Mouse (Mus musculus): ENCODE data around the gene Specc1.

Specc1 gene

DNA sequence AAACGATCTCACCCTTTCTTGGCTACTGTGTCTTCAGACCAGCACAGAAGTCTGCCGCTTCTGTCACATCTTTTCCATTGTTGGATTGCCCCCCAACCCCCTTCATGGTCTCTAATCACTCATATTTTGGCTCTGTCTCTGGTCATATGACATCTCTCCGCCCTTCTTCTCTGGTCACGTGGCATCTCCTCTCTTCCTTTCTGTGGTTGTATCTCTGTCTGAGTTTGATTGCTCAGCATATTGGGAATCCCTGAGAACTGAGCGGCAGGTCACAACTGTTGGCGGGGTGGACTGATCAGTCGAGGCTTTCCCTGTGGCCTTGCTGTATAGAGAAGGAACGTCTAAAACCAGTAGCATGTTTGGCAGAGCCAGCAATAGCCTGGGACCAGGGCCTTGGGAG is 10.5 kb downstream of the Specc1 start:
- CTCF ChIA-PET = no interaction called here

DNA sequence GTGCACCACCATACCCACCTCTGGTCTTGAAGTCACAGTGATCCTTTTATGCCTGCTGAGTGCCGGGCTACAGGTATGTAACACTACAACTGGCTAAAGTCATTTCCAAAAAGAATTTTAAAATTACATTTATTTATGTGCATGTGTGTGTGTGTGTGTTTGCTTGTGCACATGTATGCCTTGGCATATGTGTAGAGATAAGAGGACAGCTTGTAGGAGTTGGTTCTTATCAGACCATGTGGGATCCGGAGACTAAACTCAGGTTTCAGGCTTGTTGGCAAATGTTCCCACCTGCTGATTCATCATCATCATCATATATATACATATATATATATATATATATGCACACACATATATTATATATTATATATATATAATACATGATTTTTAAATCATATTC is 12.3 kb downstream of the Specc1 start:
- CTCF ChIA-PET = no interaction called here

DNA sequence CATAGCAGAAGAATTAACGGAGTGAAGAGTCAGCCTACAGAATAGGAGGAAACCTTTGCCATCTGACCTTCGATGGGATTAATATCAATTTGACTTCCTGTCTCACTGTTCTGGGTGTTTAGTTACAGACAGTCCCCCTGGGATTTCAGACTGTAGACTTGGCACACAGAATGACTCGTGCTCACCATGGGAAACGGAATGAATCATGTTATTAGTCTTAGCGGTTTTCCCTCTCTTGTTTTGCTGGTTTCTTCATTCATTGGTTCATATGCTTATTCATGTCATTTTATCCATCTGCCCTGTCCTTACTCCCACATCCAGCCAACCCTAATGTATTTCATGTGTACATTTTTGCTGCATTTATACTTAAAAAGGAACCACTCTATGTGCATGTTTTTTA is 14.3 kb downstream of the Specc1 start:
- CTCF ChIA-PET = no interaction called here

DNA sequence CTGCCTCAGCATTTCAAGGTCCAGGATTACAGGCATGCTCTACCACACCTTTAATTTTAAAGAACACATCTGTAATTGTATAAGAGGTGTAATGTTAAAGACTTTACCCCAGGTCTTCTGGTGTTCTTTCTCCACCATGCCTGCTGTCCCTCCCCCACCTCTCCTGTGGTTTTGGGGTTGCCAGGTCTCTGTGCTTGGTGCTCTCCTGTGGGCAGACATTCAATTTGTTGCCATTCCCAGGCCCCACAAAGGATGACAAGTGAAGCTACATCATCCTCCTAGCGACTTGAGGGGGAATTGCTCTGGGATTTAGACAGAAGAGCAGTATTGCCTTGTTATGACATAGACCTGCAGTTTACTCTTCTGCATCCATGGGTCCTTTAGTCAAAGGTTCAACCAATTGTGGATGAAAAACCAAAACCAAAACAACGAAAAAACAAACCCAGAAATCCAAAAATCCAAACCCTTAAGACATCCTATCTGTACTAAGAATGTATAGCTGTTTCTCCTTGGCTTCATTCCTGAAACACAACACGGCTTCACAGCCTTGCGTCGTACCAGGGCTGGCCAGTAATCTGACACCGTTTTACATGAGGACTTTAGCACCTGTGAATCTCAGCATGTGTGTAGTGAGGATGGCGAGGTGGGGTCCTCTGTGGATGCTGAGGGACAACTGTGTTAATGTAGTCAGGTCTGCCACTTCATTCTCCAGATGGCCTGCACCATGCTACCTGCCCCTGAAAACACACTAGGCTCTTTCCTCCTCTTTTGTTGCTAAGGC is 15.1 kb downstream of the Specc1 start:
- CTCF ChIA-PET = no interaction called here

DNA sequence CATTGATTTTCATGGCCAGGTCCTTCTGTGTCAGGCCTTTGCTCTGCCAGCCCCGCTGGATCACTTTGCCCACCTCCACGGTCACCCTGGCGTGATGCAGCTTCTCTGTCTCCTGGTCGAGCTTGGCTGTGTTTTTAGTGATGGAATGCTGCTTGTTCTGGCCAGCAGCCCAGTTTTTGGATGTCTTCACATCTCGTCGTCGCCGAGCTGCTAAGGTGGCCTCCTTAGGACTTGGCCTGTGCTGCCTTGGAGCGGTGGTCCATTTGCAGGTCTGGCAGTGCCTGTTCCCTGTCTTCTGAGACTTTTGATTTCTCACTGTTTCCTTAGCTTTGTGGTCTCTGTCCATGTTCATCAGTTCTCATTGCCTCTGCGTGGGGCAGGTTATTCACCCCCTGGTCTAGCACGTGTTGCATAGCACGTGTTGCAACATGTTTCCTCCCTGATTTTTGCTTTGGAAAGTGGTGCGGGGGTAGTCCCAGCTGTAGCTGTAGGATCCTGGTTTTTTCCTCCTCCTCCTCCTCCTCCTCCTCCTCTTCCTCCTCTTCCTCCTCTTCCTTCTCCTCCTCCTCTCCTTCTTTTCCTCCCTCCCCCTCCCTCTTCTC is 17.6 kb downstream of the Specc1 start:
- CTCF ChIA-PET = no interaction called here

DNA sequence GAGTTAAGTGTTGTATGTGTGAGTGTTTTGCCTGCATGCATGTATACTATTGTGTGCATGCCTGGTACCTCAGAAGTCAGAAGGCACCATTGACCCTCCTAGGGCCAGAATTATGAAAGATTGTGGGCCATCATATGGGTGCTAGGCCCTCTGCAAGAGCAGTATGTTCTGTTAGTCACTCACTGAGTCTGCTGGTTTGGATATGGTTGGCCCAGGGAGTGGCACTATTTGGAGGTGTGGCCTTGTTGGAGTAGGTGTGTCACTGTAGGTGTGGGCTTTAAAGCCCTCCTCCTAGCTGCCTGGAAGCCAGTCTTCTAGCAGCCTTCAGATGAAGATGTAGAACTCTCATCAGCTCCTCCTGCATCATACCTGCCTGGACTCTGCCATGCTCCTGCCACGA is 19.2 kb downstream of the Specc1 start:
- CTCF ChIA-PET = no interaction called here

DNA sequence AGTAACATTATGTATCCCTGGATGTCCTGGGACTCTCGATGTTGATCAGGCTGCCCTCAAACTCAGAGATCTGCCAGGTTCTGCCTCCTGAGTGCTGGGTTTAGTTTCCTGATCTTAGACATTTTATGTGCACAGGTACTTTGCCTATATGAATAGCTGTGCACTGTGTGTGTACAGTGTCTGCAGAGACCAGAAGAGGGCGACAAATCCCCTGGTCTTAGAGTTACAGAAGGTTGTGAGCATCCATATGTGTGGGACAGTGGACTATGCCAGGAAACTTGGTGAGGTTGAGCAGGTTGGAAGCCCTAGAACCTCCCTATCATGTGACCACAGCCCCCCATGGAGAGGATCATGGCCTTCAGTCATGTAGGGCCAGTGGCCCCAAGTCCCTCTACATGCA is 24.7 kb downstream of the Specc1 start:
- CTCF ChIA-PET = no interaction called here

DNA sequence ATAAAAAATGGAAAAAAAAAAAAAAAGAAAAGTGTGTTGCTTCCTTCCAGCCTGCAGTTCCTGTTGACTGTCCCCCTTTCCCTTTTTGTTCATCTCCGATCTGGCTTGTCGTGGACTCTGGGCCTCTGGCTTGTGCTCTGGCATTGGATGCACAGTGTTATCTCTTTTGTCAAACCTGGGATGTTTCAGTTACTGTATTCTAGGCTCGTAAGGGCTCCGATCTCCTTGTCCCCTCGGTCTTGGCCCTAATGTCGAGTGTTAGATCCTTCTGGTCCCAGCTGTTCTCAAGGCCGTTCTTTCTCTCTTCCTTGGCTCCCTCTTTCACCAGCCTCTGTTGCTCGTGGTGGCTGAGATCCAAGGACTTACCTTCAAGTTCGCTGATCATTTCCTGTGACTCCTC is 26.3 kb downstream of the Specc1 start:
- CTCF ChIA-PET = interaction anchor here (0.6 kb wide), 1 partner anchor 27 kb away, joined by 3 read pairs; no protein-coding TSS in a partner anchor

DNA sequence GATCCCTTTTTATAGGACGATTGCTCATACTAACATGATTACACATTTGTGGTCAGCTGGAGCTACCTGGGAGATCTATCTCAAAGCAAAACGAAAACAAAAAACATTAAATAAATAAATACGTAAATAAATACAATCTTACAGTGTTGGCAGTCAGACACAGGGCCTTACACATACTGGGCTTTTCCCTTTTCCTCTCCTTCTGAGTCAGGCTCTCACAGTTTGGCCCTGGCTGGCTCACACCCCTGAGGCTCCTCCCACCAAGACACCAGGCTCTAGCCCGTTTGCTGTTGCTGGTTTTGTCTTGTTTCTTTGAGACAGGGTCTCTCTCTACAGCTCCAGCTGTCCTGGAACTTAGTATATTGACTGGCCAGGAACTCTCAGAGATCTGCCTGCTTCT is 30.4 kb downstream of the Specc1 start:
- CTCF ChIA-PET = interaction anchor here (1.0 kb wide), 1 partner anchor 65 kb away, joined by 4 read pairs; no protein-coding TSS in a partner anchor

DNA sequence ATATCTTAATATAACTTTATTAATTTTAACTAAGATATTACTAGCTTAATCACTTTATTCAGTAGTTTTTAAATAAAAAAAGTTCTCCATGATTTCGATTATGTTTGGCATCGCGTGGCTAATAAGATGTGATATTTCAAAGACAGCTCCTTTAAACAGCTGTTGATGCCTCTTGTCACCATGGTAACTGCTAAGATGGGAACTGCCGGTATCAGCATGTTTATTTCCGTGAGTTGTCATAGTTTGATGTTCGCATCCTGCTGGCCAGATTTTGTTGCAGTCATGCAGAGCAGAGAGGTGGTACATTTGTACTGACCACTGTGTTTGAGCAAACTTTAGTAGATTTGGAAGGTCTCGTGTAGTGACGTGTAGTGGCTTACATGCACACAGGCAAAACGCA is 33.1 kb downstream of the Specc1 start:
- CTCF ChIA-PET = interaction anchor here (0.5 kb wide), 1 partner anchor 314 kb away, joined by 4 read pairs; no protein-coding TSS in a partner anchor

DNA sequence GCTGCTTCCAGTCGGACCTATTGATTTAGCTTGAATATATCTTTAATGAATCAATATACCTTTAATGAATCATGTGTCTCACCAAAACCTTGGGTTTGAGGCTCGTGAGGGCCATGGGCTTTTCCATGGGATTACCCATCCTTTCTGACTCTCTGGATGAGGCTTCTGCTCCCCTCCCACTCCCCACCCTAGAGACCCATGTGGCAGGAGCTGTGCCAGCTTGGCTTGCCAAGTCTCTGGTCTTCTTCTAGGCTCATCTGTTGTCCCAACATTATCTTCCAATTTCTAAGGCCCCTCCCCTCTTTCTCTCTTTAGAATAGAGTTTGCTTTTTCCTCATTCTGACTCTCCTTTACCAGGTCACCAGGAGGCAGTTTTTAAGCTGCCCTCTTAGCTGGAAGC is 35.0 kb downstream of the Specc1 start:
- CTCF ChIA-PET = interaction anchor here (0.5 kb wide), 1 partner anchor 765 kb away, joined by 4 read pairs; no protein-coding TSS in a partner anchor

DNA sequence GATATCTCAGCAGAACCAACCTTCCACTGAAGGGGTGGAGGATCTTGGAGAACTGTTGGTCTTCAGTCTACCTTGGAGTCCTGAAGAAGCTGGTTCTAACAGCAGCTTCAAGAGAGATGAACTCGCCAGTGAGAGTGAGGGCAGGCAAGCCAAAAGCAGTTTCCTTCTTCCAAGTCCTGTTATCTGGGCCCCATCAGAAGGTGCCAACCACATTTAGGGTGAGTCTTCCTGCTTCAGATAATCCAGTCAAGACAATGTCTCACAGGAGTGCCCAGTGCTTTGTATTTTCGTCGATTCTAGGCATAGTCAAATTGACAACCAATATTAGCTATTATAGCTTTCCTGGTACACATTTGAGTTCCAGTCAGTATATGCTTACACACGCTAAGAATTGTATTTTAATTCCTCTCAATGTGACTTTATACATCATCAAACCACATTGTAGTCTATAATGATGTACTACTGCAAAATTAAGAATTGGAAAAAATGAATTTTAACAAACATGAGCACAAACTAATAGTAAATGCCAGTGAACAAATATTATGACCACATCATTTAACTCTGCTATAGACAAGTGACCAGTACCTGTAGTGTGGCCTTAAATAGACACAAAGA is 36.2 kb downstream of the Specc1 start:
- CTCF ChIA-PET = no interaction called here

DNA sequence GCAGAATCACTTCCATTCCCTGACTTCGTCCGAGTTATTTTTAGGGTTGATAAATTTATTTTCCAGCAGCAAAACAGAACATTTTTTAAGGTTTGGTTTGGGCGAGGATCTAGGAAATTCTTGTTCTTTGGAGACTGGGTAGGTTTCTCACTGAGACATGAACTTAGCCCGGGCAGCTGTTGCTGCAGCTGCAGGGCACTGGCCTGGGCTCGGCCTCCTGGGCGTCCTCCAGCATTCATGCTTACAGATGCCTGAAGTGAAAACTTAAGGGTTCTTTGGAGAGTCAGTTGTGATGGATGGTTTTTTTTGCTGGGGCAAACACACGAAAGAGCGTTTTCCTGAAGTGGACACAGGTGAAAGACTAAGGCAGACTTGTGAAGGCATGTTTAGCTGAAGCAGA is 42.9 kb downstream of the Specc1 start:
- CTCF ChIA-PET = no interaction called here

DNA sequence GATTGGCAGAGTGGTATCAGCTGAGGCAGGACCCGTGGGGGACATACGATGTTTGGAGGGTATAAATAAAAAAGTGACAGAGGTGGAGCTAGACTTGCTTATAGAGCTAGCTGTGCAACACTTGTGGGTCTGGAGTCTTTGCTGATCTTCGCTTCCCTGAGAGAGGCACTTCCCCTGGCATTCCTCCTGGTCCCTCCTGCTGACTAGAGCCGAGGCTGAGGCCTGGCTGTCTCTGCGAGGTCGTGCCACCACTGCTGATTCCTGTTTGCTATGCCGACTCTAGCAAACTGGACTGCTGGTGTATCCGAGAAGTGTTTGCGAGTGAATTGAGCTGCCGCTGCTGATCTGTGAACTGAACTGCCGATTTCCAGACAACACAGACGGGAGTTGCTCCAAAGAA is 43.5 kb downstream of the Specc1 start:
- CTCF ChIA-PET = no interaction called here

DNA sequence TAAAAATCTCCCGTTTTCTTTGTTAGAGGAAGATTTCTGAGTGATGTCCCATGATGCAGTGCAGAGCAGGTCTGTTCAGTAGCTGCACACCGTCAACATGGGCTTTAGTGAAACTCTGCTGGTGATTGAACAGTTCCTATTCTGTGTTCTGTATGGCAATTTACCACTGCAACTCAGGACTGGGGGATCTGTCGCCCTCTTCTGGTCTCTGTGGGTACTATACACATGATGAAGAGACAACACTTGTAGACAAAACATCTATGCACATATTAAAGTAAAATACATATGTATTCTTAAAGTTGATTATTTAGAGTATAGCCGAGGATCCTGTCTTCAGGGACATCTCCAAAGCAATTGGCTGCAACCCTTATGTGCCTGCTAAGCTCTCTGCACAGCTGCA is 45.4 kb downstream of the Specc1 start:
- CTCF ChIA-PET = no interaction called here

DNA sequence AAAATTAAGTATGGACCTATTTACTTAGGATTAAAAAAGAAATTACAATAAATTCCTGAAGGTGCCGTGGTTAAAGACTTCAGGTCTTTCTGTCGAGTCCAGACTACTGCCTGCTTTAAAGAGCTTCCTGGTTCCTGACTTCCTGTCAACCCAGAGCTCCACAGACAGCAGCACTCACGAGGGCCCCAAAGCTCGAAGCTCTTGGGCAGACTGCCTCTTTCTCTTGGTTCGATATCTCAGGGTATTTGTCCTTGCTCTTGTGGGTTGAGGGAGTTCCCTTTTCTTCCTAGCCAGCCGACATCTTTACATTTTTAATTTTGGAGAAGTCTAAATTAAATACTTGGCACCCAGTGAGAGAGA is 48.3 kb downstream of the Specc1 start:
- CTCF ChIA-PET = no interaction called here

DNA sequence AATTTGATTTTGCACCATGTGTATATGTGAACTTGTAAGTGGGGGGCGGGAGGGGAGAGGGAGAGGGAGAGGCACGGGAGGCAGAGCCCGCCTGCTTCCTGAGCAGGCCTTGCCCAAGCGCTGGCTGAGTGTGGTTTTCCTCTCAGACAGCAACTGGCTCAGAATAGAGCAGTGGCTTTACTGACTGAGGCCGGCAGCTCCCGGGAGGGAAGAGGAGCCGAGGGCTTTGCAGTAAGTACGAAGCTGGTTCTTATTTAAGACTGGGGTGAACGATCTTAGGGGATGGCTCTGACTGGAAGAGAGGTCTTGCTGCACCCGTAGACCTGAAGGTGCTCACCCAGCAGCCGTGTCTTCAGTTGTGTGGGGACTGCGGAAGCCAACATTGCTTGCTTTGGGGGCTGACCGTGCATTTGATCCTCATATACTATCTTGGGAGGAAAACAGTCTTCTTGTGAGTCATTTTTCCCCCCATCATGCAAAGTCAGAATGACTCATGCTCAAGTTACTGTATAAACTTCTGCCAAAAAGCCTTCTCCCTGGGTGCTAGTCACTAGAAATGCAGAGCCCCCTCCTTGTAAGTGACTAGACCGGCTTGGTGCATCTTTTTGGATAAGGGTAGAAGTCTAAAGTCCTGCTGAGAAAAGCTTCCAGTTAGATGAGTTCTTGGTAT is 48.8 kb downstream of the Specc1 start:
- CTCF ChIA-PET = no interaction called here

DNA sequence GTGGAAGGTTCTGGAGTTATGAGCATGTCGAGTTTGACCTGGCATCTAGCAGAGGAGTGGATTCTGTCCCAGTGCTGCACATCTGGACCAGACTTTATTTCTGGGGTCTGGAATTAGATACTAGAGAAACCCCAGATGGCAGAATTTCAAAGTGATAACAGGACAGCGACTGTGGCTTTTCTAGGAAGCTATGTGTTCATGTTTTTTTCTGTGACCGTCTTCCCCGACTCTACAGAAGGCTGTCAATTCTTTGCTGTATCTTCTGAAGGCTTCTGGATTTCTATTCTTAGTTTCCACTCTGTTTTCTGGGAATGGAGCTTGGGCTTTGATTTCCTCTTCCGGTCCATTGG is 49.3 kb downstream of the Specc1 start:
- CTCF ChIA-PET = no interaction called here

DNA sequence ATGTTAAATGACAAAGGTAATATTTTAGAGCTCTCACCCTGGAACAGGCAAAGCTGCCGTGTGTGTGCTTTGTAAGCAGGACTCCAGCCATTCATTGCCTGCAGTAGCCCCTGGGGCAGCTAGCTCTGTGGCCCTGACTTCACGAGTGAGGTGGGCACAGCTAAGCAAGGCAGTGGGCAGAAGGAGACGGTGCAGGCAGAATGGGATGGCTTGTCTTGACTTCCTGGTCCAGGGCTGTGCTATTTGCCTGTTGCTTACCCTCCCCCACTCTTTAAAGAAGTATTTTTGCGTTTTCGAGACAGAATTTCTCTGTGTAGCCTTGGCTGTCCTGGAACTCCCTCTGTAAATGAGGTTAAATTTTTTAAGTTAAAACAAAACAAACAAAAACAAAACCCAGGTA is 50.1 kb downstream of the Specc1 start:
- CTCF ChIA-PET = no interaction called here

DNA sequence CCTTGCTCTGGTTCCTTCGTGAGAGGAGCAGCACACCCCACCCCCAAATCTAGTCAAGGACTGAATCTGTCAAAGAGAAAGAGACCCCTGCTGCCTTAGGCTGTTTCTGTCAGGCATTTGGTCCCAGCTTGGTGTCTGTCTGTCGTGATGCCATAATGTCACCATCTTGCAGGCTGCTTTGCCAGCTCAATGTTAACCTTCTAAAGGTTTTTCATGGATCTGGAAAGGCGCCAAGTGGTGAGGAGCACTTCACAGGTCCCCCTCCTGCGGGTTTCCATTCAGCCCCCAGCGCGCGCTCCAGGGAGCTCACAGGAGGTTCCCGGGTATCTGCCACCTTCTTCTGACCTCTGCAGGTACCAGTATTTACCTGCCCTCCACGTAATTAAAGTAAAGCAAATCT is 51.4 kb downstream of the Specc1 start:
- CTCF ChIA-PET = no interaction called here

DNA sequence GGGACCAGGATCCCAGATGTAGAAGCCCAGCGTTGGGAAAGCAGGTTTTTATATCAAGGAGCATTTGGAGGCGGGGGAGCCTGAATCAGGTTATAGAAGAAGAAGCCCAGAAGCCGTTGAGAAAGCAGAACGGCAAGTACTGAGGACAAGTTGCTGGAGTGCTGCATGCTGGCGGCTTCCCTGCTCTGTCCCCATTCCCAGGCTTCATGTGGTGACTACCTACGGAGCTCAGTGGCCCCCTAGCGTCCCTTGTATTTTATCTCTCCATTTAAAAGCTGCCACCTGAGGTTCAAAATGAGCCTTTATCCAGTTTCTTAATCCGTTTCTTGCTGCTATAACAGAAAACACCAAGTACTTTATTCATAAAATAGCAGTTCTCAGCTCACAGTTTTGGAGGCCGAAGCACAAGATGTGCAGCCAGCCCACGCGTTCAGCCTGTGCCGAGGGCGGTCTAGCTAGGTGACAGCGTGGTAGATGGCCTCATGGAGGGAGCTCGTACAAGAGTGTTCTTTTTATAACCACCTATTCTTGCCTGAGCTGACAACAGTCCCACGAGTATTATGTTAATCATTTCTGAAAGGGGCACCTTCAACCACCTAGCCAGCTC is 54.2 kb downstream of the Specc1 start:
- CTCF ChIA-PET = no interaction called here

DNA sequence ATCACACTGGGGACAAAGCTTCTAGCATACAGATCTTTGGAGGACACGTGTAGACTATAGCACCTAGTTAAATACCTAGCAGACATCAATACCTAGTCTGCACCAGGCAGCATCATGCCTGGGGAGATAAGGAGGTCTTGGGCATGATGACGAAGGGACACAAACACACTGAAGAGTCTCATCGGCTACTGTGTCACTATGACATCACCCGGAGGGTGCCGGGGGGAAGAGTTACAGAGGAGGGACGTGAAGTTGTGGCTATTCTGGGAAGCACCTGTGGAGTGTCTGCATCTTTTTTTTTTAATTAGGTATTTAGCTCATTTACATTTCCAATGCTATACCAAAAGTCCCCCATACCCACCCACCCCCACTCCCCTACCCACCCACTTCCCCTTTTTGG is 55.5 kb downstream of the Specc1 start:
- CTCF ChIA-PET = no interaction called here

DNA sequence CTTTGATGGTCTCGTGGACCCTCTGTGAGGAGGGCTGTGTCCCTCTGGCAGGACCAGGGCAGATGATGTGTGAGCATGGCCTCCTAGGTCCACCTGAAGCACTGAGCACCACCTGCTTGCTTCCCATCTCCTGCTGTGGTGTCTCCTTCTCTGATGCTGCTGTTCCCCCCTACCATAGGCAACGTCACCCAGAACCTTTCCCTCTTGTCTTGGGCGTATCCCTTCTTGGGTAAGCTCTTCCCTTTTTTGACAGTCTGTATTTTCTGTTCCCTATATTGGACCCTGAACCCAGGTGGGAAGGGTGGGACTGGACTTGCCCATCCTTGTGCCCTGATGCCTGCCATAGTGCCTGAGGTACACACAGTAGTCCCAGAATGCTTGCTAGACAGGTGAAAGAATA is 56.9 kb downstream of the Specc1 start:
- CTCF ChIA-PET = no interaction called here

Measured in spleen, embryonic (tissue).